Mouse (Mus musculus) thymus, postnatal 10 days (tissue): ENCODE measurements at regions not wholly inside any gene's neighbourhood (a gene's known extent, or its start where the extent isn't known, plus 50 kb on each side); places are given as distances from the start of the nearest gene placed in this dataset.

Experiments used
- DNase-seq, 2 experiments: peaks; one replicate each; pipeline ENCODE4 v3.0.0; 2021; ENCODE audit warnings: low spot score in 2 of 2

GRCm38 (mm10) chrX:12366801-12367200, 206.6 kb upstream of the Bcor start:
- no peak for DNase-seq

GRCm38 (mm10) chrX:12373670-12374069, 213.5 kb upstream of the Bcor start:
- no peak for DNase-seq

DNA sequence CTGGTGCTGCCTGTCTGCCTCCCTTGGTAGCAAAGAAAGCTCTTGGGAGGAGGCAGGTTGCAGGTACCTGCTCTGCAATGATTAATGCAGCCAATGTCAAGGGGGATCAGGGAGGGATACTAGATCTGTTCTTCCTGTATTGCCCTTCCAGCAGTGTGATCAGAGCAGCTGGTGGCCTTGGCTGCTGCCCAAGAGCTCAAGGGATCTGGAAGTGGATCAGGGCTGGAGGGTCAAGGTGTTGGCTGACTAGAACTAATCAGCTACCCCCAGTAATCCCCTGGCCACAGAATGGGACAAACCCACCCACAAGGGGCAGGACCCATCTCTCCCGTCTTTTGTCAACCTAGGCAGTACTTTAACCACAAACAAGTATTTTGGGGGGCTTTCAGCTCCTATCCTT, 211.8 kb upstream of the Atp6ap2 start:
- no peak for DNase-seq

DNA sequence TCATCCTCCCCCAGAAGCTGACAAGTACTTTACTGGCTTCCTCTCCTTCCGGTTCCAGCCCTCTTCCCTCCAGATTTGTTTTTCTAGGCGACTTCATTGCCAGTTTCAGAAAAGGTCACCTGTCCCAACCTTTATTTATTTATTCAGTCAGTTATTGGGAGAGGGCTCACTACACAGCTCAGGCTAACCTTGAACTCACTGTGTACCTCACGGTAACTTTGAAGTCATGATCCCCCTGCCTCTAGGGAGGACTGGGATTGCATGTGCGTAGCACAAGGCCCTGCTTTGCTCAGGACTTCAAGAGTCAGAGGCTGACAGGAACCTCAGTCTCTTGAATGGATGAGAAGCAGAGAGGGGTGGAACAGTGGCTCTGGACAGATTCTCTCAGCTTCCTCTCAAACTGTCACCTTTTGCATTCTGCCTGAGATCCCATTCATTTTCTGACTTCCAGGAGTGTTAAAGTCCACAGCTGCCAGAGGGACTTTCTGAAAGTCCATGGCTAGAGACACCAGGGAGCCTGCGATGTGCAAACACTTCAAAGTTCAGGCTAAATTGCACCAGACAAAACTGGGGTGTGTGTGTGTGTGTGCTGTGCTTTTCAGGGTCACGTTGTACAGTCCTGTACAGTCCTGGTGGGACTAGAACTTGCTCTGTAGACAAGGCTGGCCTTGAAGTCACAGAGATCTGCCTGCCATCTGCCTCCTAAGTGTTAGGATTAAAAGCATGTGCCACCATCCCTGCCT, 211.2 kb upstream of the Atp6ap2 start:
- DNase-seq = no peak

DNA sequence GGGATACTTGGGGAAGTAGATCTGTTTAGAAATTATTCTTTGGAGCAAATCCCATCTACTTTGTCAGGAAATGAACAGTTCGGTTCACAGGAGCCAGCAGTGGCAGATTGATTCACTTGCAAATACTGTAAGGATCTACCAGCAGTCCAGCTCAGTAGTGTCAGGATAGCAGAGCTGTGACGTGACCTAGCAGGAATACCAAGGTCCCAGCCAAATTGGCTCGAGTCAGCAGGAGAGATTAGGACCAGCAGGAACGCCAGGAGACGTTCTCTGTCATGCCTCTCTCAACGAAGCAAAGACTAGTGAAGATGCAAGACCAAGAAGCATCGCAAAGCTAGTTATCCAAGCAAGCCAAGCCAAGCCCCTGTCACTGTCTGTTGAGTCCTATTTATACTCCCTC, 210.2 kb upstream of the Atp6ap2 start:
- no peak for DNase-seq

DNA sequence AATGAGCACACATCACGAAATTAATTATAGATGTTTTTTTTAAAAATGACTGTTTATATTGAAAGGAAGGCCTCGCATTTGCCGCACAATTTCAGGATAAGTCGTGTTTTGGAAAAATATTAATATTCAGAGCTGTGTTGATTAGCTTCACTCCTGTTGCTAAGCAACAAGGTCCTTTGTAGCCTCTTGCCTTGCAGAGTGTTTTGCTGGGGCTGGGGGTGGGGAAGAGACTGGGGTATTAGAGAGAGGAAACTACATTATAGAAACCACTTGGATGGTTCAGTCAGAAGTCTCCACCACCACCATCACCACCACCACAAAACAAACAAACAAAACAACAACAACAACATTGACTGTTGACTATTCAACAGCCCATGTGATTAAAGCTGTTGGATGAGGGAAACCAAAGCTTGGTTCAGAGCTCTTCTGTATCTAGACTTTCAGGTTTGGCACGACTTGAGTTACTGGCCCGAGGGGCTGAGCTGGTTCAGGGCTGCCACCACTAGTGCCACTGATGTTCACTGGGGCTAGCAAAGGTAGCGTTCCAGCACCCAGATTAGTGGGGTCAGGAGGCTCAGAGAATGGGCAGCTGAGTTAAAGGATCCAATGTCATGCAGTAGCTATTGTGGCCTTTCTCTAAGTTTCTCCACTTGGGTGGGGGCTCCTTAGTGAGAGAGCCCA, 195.3 kb upstream of the Atp6ap2 start:
- DNase-seq = no peak

DNA sequence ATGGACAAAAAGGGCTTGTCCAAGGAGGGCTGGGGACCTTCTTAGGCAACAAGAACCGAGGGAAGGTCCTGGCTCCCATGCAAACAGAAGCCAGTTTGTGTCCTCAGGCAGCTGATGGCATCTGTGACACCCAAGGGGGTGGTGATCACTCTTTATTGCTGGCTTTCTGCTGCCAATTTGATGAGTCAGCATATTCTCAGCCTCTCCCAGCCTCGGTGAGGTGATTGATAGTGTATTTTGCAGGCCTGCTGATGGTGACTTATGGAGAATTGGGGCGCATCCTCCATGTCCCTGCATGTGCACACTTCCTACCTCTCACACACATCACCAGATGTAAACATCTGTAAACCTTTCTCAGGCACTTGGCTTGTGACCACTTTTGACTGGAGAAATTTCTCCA, 178.3 kb upstream of the Atp6ap2 start:
- DNase-seq = no peak

DNA sequence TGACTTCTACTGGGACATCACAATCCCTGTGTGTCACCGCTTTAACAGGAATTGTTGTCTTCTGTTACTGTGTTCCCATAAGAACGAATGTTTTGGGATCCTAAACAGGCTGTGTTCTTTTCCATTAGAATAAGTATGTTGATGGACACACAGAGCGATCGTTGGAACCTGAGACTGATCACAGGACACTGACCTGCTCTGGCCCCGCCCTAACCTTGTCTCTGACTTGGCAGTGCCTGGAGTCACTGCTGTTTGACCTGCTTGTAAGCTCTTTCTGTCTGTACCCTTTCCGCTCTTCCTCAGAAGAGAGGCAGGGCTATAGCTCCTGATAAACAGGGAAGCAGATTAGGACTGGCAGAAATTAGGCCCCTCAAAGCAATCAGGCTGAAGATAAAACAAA, 162.0 kb upstream of the Atp6ap2 start:
- no peak for DNase-seq

GRCm38 (mm10) chrX:12426664-12427063, 160.9 kb upstream of the Atp6ap2 start:
- no peak for DNase-seq

GRCm38 (mm10) chrX:12432289-12432688, 155.3 kb upstream of the Atp6ap2 start:
- no peak for DNase-seq

DNA sequence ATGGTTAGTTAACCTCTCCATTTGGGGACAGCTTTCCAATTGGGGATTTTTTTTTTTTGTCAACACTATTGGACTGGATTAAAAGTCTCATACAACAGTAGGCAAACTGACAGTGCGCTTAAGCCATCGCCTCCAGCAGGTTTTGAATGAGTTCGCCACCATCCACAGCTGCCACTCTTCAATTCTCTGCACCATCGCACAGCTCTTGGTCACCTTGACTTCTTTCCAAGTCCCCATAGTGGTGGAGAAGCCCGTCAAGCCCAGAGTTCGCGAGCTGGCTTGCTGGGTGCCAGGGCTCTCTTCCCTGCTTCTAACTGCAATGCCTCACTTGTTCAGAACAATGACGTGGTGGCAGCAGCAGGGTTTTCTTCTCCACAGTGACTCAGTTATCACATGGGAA, 151.9 kb upstream of the Atp6ap2 start:
- no peak for DNase-seq

GRCm38 (mm10) chrX:12436106-12436505, 151.5 kb upstream of the Atp6ap2 start:
- DNase-seq = no peak

GRCm38 (mm10) chrX:12439447-12439846, 148.2 kb upstream of the Atp6ap2 start:
- DNase-seq = no peak

GRCm38 (mm10) chrX:12443794-12444193, 143.8 kb upstream of the Atp6ap2 start:
- no peak for DNase-seq

- DNase-seq = no peak
Measured at GRCm38 (mm10) chrX:12445093-12445492, 142.5 kb upstream of the Atp6ap2 start.

- no peak for DNase-seq
Measured at GRCm38 (mm10) chrX:12447962-12448361, 139.6 kb upstream of the Atp6ap2 start.

DNA sequence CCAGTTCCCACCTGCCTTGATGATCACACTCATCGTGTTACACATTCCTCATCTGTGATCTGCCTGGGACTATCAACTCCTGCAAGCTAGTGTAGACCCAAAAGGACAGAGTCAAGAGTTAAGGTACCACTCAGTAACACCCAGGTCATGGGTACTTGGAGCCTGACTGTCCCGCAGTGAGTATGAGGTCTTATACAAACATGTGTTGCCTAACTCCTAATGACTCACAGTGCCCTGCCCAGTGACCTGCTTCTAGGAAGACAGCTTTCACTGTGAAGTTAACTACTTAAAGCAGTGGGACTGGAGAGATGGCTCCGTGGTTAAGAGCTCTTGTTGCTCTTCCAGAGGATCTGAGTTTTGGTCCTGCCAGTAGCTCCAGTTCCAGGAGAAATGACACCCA, 137.9 kb upstream of the Atp6ap2 start:
- no peak for DNase-seq

DNA sequence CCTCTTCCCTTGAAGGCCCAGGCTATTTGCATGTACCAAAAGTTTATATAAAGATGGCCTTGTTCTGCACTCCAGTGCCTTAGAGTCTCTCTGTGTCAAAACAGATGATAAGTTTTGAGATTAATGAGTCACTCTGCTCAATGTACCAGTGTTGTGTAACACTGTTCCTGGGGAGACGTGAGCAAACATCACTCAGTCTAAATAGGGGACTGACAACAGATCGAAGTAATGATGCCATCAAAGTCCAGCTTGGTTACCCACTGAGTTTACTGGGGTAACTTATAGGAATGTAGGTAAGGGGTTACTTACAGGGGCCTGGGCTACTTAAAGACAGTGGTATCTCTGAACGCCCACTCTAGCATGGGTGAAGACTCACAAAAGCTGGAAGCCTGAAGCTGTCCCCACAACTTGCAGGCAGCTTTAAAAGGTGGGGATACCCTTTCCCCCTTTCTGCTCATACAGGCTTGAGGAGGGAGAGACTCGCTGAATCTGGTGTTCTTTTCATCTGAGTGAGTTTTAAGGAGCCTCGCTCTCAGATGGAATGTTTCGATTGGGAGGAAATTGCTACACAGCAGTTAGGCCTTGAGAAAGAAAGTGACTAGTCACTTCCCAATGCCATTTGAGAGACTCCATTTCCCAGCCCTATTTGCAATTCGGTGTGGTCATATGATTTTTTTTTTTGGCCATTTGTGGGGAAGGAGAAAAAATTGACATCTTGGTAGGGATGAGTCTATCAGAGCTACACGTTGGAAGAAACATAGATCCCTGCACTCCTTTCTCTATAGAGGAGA, 134.4 kb upstream of the Atp6ap2 start:
- DNase-seq = no peak

GRCm38 (mm10) chrX:12461657-12462056, 125.9 kb upstream of the Atp6ap2 start:
- no peak for DNase-seq

GRCm38 (mm10) chrX:12462936-12463647, 124.5 kb upstream of the Atp6ap2 start:
- DNase-seq = no peak

GRCm38 (mm10) chrX:12466312-12466711, 121.3 kb upstream of the Atp6ap2 start:
- DNase-seq = no peak

DNA sequence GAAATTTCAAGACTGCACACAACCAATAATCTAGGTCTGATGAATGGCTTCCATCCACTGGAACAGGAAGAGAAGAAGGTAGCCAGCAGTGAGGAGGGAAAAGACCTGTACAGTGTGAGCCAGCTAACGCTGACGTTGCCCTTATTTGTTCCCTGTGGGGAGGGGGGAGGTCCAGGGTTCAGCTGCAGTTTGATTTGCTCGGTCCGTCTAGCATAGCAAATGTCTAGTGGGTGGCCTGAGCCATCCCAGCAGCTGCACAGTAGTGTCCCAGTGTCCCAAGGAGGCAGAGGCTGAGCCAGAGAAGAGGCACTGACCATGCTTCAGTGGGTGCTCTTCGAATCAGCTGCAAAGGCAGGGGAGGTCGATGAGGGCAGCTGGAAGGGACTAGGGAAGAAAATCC, 120.7 kb upstream of the Atp6ap2 start:
- DNase-seq = no peak
